10 mouse cellular contexts compared by ENCODE assay signal in genomic region chr5:131233828-131234227, GRCm38 (mm10).
DNase-seq lines count a peak whose midpoint lies in the region; TF ChIP-seq lines count a peak whose summit lies in the region.
"Had no signal": no experiment of that assay in that cellular context is flagged by ENCODE, and none has a peak within 500 bp of the region (broad histone marks: within the 10 kb centered on the region; RNA-seq: fewer than 3 reads in every experiment).

No protein-coding gene starts in this region.

- no peak for TF ChIP-seq CTCF in kidney, adult 2 months (conservative IDR thresholded peaks at IDR 0.05; ENCODE audit: insufficient read depth, insufficient read length, low read depth, low read length)

- no peak overlapping the region for H3K4me3 ChIP-seq in kidney, adult 2 months (ENCODE audit: insufficient read depth, low read depth, low read length)
- H3K4me3 ChIP-seq: limb, embryonic 13.5 days had no signal

- no peaks in the 10 kb centered on the region for H3K4me1 ChIP-seq in kidney, adult 2 months (ENCODE audit: control insufficient read depth, insufficient read depth, low read length)

- intact Hi-C loops in gastrocnemius, postnatal 14 days (cut with DNase I; ENCODE audit: low total_unique reads), result no loop called here

- no peaks in the 10 kb centered on the region for H3K27me3 ChIP-seq in kidney, adult 2 months (replicated peaks; ENCODE audit: control insufficient read depth, insufficient read depth, low read length)
- H3K27me3 ChIP-seq: limb, embryonic 13.5 days had no signal

- peak; percentile 8 for DNase-seq in kidney, adult 2 months
- no peak for DNase-seq in kidney, adult 18-20 months
- DNase-seq in gastrocnemius, adult 18-20 months (ENCODE audit: low spot score), result peak; percentile 83
- peak; percentile 83 for DNase-seq in gastrocnemius, postnatal 14 days
- peak; percentile 43 for DNase-seq in lung, postnatal 10 days
- no peak for DNase-seq in spleen, adult 18-20 months
- no peak for DNase-seq in layer of hippocampus, adult 9-10 months (ENCODE audit: low spot score)
- DNase-seq: layer of hippocampus, postnatal 36 days had no signal

- H3K36me3 ChIP-seq in kidney, adult 2 months (ENCODE audit: control insufficient read depth, insufficient read depth, low read length), result no peaks in the 10 kb centered on the region
- H3K36me3 ChIP-seq: limb, embryonic 13.5 days had no signal

- H3K27ac ChIP-seq in kidney, adult 2 months (ENCODE audit: insufficient read depth, low read depth, low read length), result no peak overlapping the region
- H3K27ac ChIP-seq: kidney, postnatal 0 days; limb, embryonic 13.5 days had no signal

- 72% methylated on average over 8 of the region's 8 CpGs for WGBS in kidney, adult 2 months

- TF ChIP-seq POLR2A in kidney, adult 2 months (IDR thresholded peaks at IDR 0.05; ENCODE audit: low read depth, low read length), result no peak

Comparison
In these comparisons a context has a peak if more than half of its experiments do, and no peak if none do; other contexts are left out.
1. DNase-seq: peak in kidney, adult 2 months (single experiment), gastrocnemius, adult 18-20 months (single experiment), gastrocnemius, postnatal 14 days (single experiment) and lung, postnatal 10 days (single experiment); none in kidney, adult 18-20 months (single experiment), spleen, adult 18-20 months (0 of 2) and layer of hippocampus, adult 9-10 months (single experiment).